Comparison of ENCODE assay signal across 11 mouse cellular contexts in the genomic region with DNA sequence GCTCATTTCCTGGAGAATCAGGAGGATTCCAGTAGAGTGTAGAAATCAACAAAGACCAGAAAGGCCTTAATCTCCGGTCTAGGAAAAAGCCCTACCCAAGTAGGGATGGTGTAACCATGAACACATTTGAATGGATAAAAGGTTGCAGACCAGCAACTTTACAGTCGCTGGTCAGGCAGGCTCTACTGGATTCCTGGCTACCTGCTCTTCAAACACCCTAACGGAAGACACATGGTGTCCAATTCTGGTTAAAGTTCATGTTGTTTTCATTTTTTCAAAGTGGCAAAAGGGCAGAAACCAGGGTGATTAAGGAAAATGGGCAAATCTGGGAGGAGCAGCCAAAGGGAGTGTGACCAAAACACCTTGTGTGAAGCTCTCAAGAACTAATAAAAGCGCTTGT.
"Had no signal": no experiment of that assay in that cellular context is flagged by ENCODE, and none has a peak within 500 bp of the region (broad histone marks: within the 10 kb centered on the region; RNA-seq: fewer than 3 reads in every experiment).

No protein-coding gene starts in this region.

- H3K4me3 ChIP-seq: hindbrain, embryonic 13.5 days; limb, embryonic 15.5 days; liver, embryonic 15.5 days; midbrain, embryonic 10.5 days; neural tube, embryonic 12.5 days had no signal

- H3K36me3 ChIP-seq: hindbrain, embryonic 13.5 days; limb, embryonic 15.5 days; liver, embryonic 15.5 days; midbrain, embryonic 10.5 days; neural tube, embryonic 12.5 days had no signal

- H3K27me3 ChIP-seq: hindbrain, embryonic 13.5 days; limb, embryonic 15.5 days; liver, embryonic 15.5 days; neural tube, embryonic 12.5 days had no signal

- DNase-seq: layer of hippocampus, postnatal 36 days; midbrain, embryonic 14.5 days; thymus, adult 2 months; thymus, postnatal 25 days had no signal

- H3K9ac ChIP-seq: hindbrain, embryonic 13.5 days; limb, embryonic 15.5 days; liver, embryonic 15.5 days; neural tube, embryonic 12.5 days had no signal

- H3K4me1 ChIP-seq: hindbrain, embryonic 13.5 days; limb, embryonic 15.5 days; midbrain, embryonic 10.5 days; neural tube, embryonic 12.5 days had no signal

- H3K9me3 ChIP-seq: hindbrain, embryonic 13.5 days; limb, embryonic 15.5 days; liver, embryonic 15.5 days; midbrain, embryonic 10.5 days; neural tube, embryonic 12.5 days had no signal

- H3K4me2 ChIP-seq: hindbrain, embryonic 13.5 days; limb, embryonic 15.5 days; liver, embryonic 15.5 days; neural tube, embryonic 12.5 days had no signal

- H3K27ac ChIP-seq: hindbrain, embryonic 13.5 days; hindbrain, postnatal 0 days; kidney, postnatal 0 days; limb, embryonic 15.5 days; liver, embryonic 15.5 days; midbrain, embryonic 10.5 days; neural tube, embryonic 12.5 days had no signal
